Mouse (Mus musculus) embryonic facial prominence, embryonic 14.5 days (tissue): ENCODE measurements around the gene Gm813. TPM values are rescaled to one million over a fixed set of nuclear protein-coding genes. Genes with fewer than 3 reads are reported as not detected.

Experiments
- ATAC-seq: fragments of 200-750 bp; cut with Nextera tagmentation; 2 replicates; pipeline ENCODE4 v1.8.0; 2017; ENCODE audit warnings: low read depth, moderate number of reproducible peaks, moderate TSS enrichment
- DNase-seq: peaks from one replicate; pipeline ENCODE4 v3.0.0-alpha.2; 2015; ENCODE audit warnings: low spot score
- H3K27ac ChIP-seq: fragments of 300-500 bp; sonication (generic); replicated peaks from 2 replicates; pipeline ENCODE4 v1.5.1; 2014; ENCODE audit warnings: low read depth, mild to moderate bottlenecking, low read length, moderate library complexity
- H3K27me3 ChIP-seq: fragments of 300-500 bp; sonication (generic); replicated peaks from 2 replicates; pipeline ENCODE4 v1.6.1; 2014; ENCODE audit warnings: low read length; ENCODE audit not compliant: control insufficient read depth, insufficient read depth
- H3K36me3 ChIP-seq: fragments of 300-500 bp; sonication (generic); 2 replicates; pipeline ENCODE4 v1.6.1; 2014; ENCODE audit warnings: low read length, mixed read lengths; ENCODE audit not compliant: control insufficient read depth, insufficient read depth
- H3K4me1 ChIP-seq: fragments of 300-500 bp; sonication (generic); 2 replicates; pipeline ENCODE4 v1.6.1; 2014; ENCODE audit warnings: antibody characterized with exemption, low read length; ENCODE audit not compliant: control insufficient read depth, insufficient read depth
- H3K4me2 ChIP-seq: fragments of 300-500 bp; sonication (generic); 2 replicates; pipeline ENCODE4 v1.6.1; 2014; ENCODE audit warnings: low read depth, mild to moderate bottlenecking, low read length, moderate library complexity, mixed read lengths
- H3K4me3 ChIP-seq: fragments of 300-500 bp; sonication (generic); 2 replicates; pipeline ENCODE4 v1.5.1; 2014; ENCODE audit warnings: low read depth, mild to moderate bottlenecking, low read length
- H3K9ac ChIP-seq: fragments of 300-500 bp; sonication (generic); 2 replicates; pipeline ENCODE4 v1.6.1; 2014; ENCODE audit warnings: low read depth, mild to moderate bottlenecking, low read length, moderate library complexity, mixed read lengths
- H3K9me3 ChIP-seq: fragments of 300-500 bp; sonication (generic); 2 replicates; pipeline ENCODE4 v1.6.1; 2016; ENCODE audit warnings: low read length; ENCODE audit not compliant: control insufficient read depth
- whole genome bisulfite sequencing: fragments of 180-500 bp; shearing (Covaris S2); extraction: QIAGEN DNeasy Blood & Tissue Kit; methylation state at CpG from one replicate; pipeline ENCODE4 v1.1.7; 2014; 5-methylcytosine and 5-hydroxymethylcytosine counted together
- polyA plus RNA-seq: library from polyadenylated mRNA; unstranded; fragments of >200 nt; fragmentation: Nextera tagmentation; extraction: Ambion mirVana; gene quantifications from 2 replicates; pipeline ENCODE4 v1.2.1, GENCODE M21; 2014

Gm813 gene
- polyA plus RNA-seq, 1 experiment from 2014 or later: not detected

DNA sequence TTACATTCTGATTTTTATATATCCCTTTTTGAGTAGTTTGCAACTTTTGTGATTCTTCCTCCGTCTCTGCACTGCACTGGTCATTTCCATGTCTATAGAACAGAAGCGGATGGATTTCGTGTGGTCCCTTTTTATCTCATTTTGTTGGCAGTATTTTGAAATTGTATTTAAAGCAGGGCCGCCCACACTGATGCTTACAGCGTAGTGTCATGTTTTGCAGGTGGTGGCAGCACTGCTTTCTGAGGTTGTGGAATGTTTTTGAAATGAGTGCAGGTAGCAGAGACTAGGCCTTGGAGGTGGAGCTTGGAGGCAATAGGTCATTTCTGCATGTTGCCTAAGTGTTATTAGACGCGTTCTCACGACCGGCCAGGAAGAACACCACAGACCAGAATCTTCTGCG, 33.2 kb upstream of the Gm813 start:
- H3K4me2 ChIP-seq: no peak overlapping the region
- ATAC-seq: no peak
- DNase-seq: no peak
- no peak overlapping the region for H3K27ac ChIP-seq
- no peak overlapping the region for H3K9ac ChIP-seq
- H3K4me3 ChIP-seq: no peak overlapping the region
- H3K9me3 ChIP-seq: no peaks in the 10 kb centered on the region
- 93% methylated on average over 10 of the region's 10 CpGs for WGBS
- no peaks in the 10 kb centered on the region for H3K27me3 ChIP-seq
- H3K36me3 ChIP-seq: no peaks in the 10 kb centered on the region
- H3K4me1 ChIP-seq: no peaks in the 10 kb centered on the region

DNA sequence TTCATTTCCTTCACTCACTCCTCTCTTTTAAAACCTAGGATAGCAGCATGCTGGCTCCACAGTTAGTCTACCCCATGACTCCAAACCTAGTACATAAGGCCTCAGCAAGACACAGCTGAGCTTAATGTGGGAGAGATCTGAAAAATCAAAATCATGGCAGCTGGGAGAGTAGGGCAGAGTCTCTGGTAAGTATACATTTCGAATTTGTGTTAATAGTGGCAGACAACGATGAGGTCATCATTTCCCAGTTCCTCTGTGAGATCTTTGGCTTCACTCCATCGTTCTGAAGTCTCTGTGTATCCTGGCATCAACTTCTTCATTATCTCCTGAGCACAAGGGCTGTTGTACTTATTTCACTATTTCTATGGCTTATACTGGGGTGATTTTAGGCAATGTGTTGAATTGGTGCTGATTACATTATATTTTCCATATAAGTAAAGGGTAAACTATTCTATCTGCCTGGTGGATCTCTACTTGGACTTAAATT, 22.0 kb upstream of the Gm813 start, which contains the start of gene E330017A01Rik:
Gene E330017A01Rik (minus strand): TSS at position 51 of the 487 bp plus-strand sequence.
- WGBS: 78% methylated on average over 3 of the region's 3 CpGs
- H3K4me3 ChIP-seq: no peak within 1 kb of the TSS
- H3K27me3 ChIP-seq: no peaks in the 10 kb centered on the region
- no peak for DNase-seq
- H3K9ac ChIP-seq: no peak within 1 kb of the TSS
- H3K9me3 ChIP-seq: no peaks in the 10 kb centered on the region
- H3K4me2 ChIP-seq: no peak within 1 kb of the TSS
- no peak for ATAC-seq
- H3K4me1 ChIP-seq: no peaks in the 10 kb centered on the region
- no peaks in the 10 kb centered on the region for H3K36me3 ChIP-seq
- no peak within 1 kb of the TSS for H3K27ac ChIP-seq

DNA sequence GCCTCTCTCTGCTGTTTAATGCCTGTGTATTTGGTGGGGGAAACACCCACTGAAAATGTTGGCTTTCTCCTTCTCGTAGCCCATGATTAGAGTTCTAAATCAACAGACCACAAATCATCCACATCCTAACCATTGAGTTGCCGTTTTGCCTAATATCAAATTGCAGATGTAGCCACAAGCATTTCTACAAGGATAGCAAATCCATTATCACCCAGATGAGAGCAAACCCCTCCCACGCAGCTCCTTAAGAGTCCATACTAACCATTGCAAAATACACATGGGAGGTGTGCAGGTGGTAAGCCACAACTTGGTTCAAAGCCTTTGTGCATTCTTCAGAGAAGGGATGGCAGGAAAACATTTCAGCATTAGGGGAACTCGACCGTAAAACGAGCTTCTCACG, 21.2 kb upstream of the Gm813 start:
- 71% methylated on average over 7 of the region's 7 CpGs for WGBS

DNA sequence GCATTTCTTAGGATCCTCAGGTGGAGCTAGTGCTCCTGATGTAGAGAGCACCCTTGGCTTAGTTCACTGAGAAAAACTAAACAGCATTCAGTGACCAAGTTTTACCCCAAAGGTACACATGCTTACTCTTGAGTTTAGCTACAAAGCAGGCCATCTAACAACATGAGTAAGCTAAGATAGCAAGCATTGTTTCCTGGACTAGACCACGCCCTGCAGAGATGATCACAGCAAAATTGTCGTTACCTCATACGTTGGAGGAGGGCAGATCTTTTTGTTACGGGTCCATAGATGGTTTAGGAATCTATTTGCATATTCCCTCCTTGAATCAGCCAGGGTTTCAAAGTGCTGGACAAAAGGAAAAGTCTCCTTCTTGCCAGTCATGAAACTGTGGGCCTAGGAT, 20.7 kb upstream of the Gm813 start:
- Histone ChIP-seq H3K27me3 (no peaks in the 10 kb centered on the region), H3K27ac (no peak overlapping the region), H3K4me2 (no peak overlapping the region), H3K9me3 (no peaks in the 10 kb centered on the region), H3K9ac (no peak overlapping the region), H3K4me1 (no peaks in the 10 kb centered on the region), H3K4me3 (no peak overlapping the region), H3K36me3 (no peaks in the 10 kb centered on the region)
- 73% methylated on average over 4 of the region's 4 CpGs for WGBS
- DNase-seq (no peak), ATAC-seq (no peak)

More for the DNA sequence above, 21.2 kb upstream of the Gm813 start:
- Histone ChIP-seq H3K27ac (no peak overlapping the region), H3K9me3 (no peaks in the 10 kb centered on the region), H3K4me2 (no peak overlapping the region), H3K4me3 (no peak overlapping the region), H3K9ac (no peak overlapping the region), H3K4me1 (no peaks in the 10 kb centered on the region), H3K36me3 (no peaks in the 10 kb centered on the region), H3K27me3 (no peaks in the 10 kb centered on the region)
- peak; percentile 23 for DNase-seq
- ATAC-seq: no peak

DNA sequence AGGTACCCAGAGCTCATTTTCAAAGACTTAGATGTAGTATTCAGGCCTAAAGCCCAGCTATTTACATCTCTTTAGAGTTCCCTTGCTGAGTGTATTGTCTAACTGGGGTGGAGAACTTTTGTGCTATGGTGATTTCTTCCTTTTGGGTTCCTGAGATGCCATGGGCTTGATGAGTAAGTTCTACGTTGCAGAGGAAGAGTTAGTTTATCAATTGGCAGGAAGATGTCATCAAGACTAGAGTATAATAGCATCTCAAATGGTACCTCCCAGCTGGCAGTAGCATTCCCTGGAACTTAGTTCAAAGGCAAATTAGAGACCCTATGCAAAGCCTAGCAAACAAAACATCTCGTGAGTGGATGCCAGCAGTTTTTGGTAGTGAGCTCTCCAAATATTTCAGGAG, 19.1 kb upstream of the Gm813 start:
- no peak for DNase-seq
- no peaks in the 10 kb centered on the region for H3K27me3 ChIP-seq

DNA sequence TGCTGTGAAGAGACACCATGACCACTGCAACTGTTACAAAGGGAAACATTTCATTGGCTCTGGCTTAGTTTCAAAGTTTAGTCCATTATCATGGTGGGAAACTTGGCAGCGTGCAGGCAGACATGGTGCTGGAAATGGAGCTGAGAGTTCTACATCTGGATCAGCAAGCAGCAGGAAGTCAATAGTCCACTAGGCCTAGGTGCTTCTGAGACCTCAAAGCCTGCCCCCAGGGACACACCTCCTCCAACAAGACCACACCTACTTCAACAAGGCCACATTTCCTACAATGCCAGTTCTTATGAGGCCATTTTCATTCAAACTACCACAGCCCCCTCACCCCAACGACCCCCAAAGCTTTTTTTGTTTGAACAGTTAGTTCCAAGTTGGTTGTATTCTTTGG, 13.0 kb upstream of the Gm813 start:
- H3K4me2 ChIP-seq: no peak overlapping the region
- ATAC-seq: no peak
- H3K4me1 ChIP-seq: no peaks in the 10 kb centered on the region
- H3K9me3 ChIP-seq: no peaks in the 10 kb centered on the region
- 67% methylated on average over 2 of the region's 2 CpGs for WGBS
- H3K27me3 ChIP-seq: no peaks in the 10 kb centered on the region
- DNase-seq: no peak
- no peaks in the 10 kb centered on the region for H3K36me3 ChIP-seq
- H3K4me3 ChIP-seq: no peak overlapping the region
- H3K27ac ChIP-seq: no peak overlapping the region
- no peak overlapping the region for H3K9ac ChIP-seq

More for the DNA sequence above, 19.1 kb upstream of the Gm813 start:
- Histone ChIP-seq H3K36me3 (no peaks in the 10 kb centered on the region), H3K4me2 (no peak overlapping the region), H3K4me3 (no peak overlapping the region), H3K27ac (no peak overlapping the region), H3K4me1 (no peaks in the 10 kb centered on the region), H3K9me3 (no peaks in the 10 kb centered on the region), H3K9ac (no peak overlapping the region)
- 64% methylated on average over 2 of the region's 2 CpGs for WGBS
- no peak for ATAC-seq

DNA sequence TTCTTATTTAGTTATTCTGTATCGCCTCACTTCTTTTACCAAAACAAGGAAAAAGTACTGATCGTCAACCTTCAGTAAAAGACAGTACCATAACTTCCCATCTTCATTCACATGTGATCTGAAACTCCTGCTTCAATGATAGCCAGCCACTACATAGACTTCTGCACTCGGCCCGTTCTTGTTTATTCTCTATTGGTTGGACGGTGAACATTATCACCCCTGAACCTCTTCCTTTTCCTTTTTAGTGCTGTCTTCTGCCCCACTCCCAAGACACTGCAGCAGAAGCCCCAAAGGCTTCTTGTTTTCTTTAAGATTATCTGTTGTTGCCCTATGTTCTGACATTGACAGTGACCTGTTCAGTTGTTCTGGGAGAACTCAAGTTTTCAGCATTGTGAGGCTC, 12.2 kb upstream of the Gm813 start:
- Histone ChIP-seq H3K9ac (no peak overlapping the region), H3K27me3 (no peaks in the 10 kb centered on the region), H3K9me3 (no peaks in the 10 kb centered on the region), H3K4me3 (no peak overlapping the region), H3K4me1 (no peaks in the 10 kb centered on the region), H3K36me3 (no peaks in the 10 kb centered on the region), H3K4me2 (no peak overlapping the region), H3K27ac (no peak overlapping the region)
- WGBS: 93% methylated on average over 5 of the region's 5 CpGs
- DNase-seq (no peak), ATAC-seq (no peak)

DNA sequence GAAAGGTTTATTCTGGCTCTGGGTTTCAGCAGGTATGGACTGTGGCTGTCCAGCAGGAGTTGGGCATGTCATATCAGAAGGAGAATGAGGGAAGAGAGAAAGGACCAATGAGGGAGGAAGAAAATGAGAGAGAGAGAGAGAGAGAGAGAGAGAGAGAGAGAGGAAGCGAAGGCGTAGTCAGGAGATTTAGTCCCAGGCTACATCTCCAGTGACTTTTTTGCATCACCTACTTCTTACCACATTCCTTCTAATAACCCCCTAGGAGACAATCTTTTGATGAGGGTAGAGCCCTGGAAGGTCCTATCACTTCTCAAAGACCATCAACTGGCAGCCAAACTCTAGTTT, 11.5 kb upstream of the Gm813 start:
- DNase-seq: no peak
- Histone ChIP-seq H3K4me3 (no peak overlapping the region), H3K4me1 (no peaks in the 10 kb centered on the region), H3K27me3 (no peaks in the 10 kb centered on the region), H3K4me2 (no peak overlapping the region), H3K9me3 (no peaks in the 10 kb centered on the region), H3K27ac (no peak overlapping the region), H3K9ac (no peak overlapping the region), H3K36me3 (no peaks in the 10 kb centered on the region)
- 91% methylated on average over 2 of the region's 2 CpGs for WGBS
- no peak for ATAC-seq

DNA sequence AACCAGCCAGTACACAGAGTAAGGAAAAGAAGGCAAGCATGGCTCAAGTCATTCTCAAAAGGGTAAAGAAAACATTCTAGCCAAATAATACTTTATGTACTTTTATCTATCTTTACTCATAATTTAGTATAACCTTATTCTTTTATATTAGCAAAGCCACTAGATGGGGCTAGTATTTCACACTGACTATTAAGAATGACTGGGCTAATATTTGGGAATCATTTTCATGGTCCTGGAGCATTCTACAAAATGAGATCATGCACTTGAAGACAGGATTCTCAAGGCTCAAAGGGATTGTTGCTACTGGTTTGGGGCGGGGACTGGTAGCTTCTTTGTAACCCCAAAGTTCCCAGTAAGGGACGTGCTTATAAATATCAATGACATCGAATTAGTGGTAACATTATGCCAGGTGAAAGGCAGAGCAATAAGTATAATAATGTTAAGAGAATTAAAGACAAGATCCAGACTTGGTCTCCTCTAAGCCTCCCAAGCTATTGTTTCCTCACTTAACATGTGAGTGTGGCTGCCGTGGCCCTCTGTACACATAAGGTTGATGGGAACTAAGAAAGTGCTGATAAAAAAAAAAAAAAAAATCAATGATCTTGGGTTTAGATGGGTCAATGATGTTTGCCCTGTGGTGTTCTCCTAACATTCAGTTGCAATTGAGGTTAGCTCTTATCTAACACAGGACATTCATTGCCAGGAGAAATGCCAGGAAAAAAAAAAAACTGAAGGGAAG, 11.0 kb upstream of the Gm813 start:
- H3K27ac ChIP-seq: no peak overlapping the region
- no peaks in the 10 kb centered on the region for H3K36me3 ChIP-seq
- no peak overlapping the region for H3K9ac ChIP-seq
- DNase-seq (no peak), ATAC-seq (no peak)
- 87% methylated on average over 4 of the region's 4 CpGs for WGBS
- H3K9me3 ChIP-seq: no peaks in the 10 kb centered on the region
- no peaks in the 10 kb centered on the region for H3K4me1 ChIP-seq
- no peak overlapping the region for H3K4me3 ChIP-seq
- H3K4me2 ChIP-seq: no peak overlapping the region
- H3K27me3 ChIP-seq: no peaks in the 10 kb centered on the region
